Mouse (Mus musculus) WW6 (cell line): ENCODE measurements around the gene Slc35c1.

Source experiments
- DNase-seq: peaks from one replicate; pipeline ENCODE4 v3.0.0-alpha.2; 2013; ENCODE audit warnings: low read depth, low spot score

The Slc35c1 gene

DNA sequence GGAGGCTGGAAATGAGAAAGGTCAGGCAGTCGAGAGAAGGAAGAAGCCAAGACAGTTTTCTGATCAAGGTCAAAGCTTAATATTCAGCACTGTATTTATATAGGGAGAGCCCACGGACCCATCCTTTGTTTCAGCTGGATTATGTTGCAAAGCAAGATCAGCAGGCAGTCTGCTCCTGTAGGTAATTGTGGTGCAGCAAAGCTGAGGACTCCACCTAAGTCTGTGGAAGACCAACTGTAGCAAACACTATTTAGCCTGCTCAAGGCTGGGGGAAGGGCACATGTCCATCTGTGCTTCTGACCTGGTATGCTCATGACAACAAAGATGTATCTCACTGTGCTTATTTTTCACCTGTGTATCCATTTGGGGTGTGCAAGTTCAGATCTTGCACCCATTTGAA lies 15.4 kb upstream of the Slc35c1 start:
- DNase-seq: no peak

DNA sequence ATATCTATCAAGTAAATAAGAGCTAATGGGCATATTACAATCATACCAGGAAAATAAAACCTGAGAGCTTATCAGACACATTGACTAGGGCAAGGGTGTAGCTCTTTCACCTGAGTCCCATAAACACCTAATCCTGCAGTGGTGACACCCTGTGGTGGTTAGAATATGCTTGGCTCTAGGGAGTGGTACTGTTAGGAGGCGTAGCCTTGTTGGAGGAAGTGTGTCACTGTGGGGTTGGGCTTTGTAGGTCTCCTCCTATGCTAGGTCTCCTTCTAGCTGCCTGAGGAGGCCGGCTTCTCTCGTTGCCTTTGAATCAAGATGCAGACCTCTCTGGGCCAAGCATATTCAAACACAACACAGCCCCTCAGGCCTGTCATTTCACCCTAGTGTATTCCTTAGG lies 14.6 kb upstream of the Slc35c1 start:
- DNase-seq: no peak

DNA sequence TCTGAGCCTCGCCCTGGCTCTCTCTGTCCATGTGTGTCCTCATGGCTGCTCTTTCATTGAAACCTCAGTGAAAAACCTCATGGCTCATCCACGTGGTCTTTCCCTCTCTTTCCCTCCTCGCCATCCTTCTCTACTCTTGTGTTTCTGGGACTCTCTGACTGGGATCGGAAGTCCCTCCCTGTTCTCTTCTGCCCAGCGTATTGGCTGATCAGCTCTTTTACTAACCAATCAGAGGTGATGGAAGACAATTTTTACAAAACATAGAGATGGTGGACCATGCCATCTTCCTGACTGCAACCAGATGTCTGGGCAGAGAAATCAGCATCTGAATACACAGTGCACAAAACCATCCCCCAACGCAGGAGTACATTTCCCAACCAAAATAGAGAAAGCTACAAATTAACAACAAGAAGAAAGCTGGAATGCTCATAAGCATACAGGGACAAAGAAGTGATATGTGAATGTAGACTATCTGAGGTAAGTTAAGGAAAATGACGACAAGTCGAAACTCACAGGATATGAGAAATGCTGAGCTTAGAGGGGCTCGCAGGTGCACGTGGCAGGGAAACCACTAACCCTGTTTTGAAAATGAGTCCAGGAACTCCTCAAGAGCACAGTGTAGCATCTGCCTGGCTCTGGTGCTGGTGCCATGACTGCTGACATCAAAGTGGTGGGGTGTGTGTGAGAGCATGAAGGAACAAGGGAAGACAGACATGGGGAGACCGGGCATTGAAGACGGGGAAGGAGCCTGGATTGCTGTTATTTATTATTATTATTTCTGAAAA lies 11.7 kb upstream of the Slc35c1 start:
- DNase-seq: no peak

DNA sequence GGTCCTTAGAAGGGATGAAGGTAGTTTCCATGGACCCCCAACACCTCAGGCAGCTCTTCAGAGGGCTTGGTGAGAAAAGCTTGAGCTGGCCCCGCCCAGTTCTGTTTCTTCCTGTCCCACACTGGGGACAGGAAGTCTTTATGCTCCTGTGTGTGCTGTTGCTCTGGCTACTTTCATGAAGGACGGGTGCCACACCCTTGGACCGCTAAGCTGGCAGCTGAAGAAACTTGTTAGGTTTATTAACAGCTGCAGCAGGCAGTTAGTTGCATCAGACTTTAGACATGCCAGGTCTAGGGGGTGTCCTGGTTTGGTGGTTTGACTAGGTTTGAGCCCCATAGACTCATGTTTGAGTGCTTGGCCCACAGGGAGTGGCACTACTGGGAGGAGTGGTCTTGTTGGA lies 4.4 kb upstream of the Slc35c1 start:
- no peak for DNase-seq

DNA sequence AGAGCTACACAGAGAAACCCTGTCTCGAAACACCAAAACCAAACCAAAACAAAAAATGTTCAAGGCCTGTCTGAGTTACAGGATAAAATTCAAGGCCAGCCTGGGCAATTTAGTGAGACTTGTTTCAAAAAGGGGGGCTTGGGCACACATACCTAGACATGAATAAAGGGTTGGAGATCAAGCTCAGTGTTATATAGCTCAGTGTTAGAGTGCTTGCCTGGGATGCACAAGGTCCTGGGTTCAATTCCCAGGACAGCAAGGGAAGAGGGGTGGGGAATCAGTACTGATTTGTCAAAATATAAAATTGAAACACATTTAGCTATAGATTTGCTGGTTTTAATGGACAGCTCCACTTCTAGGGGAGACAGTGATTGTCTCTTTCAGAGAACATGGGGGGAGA lies 877 bp upstream of the Slc35c1 start:
- no peak for DNase-seq

DNA sequence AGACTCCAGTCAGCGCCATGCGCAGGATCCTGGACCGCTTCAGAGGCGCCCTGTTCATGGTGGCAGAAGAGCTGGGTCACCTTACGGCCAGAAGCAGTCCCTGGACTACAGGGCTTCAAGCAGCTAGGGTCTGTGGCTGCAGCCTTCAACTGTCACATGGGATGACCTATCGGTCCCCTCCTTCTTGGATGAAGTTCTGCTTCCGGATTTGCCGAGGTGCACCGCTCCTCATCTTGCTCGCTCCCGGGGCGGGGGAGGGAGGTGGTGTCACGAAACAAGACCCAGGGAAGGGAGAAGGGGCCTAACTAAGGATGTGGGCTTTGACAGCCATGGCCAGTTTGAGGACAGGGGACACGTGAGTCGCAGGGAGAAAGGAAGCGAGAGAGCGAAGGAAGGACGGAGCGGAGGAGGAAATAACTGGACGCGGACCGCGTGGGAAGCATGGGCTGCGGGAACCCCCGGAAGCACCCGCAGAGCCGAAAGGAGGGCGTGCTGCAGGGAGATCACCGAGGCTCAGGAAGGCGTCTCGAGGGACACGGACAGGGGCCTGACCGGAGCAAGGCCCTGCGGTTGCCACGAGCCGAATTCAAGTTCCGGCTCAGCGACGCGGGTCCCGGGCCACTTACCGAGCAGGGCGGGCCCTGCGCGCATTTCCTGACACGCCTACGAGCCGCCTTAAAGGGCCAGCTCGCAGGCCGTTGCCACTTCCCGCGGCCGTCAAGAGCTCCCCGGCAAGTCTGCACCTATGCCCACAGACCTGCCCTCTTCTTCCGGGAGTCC lies 1.0 kb downstream of the Slc35c1 start:
- DNase-seq: no peak

DNA sequence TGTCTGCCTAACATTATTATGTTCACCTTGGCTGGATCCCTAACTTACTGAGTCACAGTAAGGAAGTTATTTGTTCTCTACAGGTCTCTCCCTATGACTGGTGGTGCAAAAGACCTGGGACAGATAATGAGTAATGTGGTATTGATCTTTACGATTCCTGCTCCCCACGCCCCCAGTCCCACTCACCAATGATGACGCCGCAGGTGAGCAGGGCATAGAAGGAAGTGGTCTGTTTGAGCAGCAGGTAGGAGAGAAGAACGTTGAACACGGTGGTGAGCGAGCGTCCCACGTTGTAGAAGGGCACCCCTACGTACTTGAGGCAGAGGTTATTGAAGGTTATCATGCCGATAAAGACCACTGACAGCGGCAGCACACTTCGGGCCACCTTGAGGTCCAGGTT lies 1.9 kb downstream of the Slc35c1 start:
- no peak for DNase-seq

DNA sequence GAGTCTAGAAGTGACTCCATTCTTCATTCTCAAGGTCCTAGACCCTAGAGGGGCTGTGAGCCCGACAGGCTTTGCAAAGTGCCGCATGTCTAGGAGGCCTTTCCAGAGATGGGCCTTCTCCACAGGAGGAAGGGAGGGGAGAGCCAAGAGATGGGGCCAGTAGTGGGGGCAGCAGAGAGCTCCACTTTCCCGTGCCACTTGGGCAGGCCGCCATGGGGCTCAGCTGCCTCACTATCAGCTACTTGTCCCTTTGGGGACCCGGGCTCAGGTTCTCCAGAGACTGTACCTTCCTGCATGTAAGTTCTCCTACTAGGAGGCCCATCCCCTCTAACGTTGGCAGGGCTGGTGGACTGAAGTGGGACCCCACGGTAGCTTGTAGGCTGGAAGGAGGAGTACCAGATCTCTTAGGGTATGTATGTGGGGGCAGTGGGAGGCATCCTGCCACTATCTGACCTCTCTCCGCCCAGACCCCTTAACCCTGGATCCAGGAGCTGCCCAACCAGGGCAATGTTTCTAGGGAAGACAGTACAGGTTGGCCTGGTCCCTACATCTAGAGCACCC lies 3.3 kb downstream of the Slc35c1 start:
- no peak for DNase-seq

DNA sequence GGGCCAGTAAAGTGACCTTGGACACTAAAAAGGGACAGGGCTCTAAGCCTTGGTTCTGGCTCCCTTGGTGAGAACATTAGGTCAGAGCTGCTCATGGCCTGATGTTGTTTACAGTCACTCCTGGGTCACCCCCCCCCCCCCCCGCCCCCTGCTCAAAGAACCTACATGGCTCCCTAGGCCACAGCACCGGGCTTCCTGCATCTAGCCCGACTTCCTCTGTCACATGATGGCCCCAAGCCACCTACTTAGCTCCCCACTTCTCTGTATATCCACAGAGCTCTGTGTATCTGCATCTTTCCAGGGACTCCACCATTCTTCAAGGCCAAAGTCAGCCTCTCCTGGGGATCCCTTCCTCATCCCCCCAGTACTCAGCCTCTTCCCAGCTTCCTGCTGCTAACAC lies 4.6 kb downstream of the Slc35c1 start:
- DNase-seq: no peak

DNA sequence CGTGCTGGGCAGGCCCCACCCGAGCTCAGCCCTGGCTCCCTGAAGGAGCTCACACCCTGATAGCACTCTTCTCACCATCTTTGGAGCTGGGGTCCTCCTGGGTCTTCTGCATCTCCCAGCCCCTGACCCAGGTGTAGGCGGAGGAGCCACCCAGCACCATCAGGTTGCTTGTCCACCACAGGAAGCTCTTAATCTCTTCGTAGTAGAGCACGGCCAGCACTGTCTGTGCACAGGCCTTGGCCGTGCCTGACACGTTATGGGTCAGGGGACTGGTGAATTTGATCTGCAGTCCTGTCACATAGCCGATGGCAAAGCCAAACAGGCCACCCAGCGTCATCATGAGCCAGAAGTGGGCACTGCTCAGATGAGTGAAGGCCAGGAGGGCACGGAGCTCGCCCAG lies 6.2 kb downstream of the Slc35c1 start:
- no peak for DNase-seq

DNA sequence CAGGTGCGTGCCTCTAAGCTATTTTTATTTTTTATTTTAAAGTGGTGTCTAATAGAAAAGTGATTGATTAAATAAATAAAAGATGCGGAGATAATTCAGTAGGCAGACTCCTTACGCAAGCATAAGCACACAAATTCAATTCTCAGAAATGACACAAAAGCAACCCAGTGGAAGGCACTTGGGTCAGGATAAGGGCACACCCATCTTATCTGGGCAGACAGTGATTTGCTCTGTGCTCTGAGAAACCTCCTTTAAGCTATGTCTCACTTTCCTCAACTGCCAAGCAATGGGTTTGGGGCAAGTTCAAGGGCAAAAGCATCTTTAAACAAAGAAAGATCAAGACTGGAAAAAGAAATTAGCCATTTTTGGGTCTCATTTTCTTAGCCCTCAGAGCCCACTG lies 9.2 kb downstream of the Slc35c1 start:
- no peak for DNase-seq

DNA sequence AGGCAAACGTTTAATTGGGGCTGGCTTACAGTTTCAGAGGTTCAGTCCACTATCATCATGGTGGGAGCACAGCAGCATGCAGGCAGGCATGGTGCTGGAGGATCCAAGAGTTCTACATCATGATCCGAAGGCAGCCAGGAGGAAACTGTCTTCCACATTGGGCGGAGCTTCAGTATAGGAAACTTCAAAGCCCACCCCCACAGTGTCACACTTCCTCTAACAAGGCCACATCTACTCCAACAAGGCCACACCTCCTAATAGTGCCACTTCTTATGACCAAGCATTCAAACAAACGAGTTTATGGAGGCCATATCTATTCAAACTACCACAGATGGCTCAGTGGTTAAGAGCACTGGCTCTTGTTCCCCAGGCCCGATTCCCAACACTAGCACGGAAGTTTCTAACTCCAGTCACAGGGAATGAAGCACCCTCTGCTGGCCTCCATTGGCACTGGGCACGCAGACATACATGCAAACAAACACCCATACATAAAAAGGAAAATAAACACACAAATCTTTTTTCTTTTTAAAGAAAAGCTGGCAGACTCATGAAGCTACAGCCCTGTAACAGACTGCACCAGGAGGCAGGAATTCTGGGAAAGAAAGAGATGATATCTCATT lies 13.1 kb downstream of the Slc35c1 start:
- no peak for DNase-seq

DNA sequence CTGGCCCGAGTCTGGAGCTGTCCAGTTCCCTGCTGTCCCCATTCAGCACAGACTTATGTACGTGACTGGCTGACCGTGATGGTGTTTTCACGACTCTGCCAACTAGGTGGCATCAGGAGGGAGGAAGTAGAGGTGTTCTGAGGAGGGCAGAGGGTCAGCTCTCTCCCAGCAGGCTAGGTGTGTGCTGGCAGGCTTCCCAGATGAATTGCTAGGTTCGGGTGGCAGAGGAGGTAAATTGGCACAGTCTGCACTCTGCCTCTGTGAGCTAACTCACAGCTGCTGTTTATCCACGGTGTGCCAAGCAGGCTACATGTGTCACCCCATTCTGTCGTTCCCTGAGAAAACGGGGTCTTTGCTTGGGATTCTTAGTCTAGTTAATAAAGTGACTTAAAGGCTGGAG lies 13.7 kb downstream of the Slc35c1 start:
- no peak for DNase-seq

DNA sequence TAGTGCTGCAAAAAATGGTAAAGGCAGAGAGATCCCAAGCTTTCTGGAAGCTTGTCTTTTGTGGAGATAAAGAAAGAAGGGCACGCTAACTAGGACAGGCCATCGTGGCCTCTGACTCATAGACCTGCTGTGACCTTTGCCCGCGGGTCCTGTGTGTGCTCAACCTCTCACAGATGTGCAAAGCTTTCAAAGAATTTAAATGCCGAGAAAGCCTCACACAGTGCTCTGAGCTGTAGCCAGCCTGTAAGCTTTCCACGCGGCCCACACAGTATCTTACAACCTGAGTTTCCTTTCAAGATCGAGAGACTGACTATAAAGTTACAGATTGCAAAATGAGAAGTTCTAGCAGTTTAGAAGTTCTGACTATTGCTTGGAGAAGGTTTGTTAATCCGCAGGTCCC lies 14.4 kb downstream of the Slc35c1 start:
- DNase-seq: no peak

DNA sequence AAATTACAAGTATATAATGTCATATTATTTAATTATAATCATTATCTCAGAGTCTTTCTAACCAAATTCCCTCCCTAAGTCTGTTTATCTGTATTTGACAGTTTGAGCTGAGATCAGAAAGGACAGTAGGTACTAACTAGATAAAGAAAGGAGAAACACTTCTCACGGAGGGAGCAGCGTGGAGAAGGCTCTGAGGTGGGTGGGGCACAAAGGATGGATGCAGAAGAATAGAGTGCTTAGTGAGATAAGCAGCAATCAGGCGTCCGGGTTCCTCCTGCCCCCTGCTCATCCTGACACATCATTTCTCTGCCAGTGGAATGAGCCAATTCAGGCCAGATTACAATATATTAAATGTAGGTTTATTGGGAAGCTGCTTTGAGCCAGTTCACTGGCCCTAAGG lies 16.0 kb downstream of the Slc35c1 start:
- DNase-seq: no peak

DNA sequence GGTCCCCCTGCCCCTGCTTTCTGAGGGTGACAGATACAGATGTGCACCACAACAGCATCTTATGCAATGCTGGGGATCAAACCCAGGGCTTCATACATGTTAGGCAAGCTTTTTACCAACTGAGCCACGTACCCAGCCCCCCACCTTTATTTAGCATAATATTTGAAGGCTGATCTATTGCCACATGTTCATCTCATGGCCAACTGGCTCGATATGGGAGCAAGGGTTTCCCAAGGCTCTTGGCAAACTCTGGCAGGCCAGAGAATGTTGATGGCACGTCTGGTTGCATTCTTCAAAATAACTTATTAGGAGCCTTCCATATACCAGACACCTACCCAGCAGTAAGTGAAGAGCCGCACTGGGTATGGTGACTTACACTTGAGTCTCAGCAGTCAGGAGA lies 17.0 kb downstream of the Slc35c1 start:
- no peak for DNase-seq

DNA sequence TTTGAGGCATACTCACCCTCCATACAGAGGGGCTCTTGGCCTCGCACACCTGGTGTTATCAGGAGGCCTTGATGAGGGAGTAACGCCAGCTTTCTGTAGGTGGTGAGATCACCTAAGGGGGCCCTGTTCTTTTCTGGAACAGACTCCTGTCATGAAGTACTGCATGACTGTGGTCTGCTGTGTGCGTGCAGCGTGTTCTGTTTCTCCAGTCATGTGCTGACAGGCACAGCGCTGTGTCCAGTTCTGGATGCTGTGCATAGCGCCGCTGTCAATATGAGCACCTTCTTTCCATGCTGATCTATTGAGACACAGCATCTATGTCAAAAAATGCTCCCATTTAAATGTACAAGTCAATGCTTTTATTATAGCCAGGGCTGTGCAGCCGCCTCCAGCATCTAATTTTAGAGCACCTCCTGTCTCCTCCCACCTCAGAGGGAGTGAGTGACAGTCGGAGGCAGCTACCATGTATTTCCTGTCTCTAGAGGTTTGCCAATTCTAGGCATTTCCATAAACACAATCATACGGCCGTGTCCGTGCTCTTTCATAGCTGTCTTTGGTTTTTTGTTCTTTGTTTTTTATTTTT lies 17.8 kb downstream of the Slc35c1 start:
- no peak for DNase-seq

DNA sequence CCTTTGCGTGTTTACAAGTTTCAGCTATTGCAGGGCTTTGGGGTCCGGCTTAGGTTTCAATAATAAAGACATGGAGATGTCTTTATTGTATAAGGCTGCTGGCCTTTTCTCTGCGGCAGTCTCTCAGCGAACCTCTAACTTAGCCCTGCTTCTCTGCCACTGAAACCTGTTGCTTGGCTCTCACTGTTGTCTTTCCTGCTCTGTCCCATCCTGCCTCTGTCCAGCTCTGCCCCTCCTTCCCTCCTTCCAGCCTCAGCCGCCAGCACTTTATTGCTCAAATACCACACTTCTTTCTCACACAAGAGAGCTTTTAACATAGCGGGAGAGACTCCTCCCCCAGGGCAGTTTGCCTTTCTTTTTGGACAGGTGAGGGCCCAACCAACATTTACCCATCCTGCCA lies 19.9 kb downstream of the Slc35c1 start:
- DNase-seq: no peak

DNA sequence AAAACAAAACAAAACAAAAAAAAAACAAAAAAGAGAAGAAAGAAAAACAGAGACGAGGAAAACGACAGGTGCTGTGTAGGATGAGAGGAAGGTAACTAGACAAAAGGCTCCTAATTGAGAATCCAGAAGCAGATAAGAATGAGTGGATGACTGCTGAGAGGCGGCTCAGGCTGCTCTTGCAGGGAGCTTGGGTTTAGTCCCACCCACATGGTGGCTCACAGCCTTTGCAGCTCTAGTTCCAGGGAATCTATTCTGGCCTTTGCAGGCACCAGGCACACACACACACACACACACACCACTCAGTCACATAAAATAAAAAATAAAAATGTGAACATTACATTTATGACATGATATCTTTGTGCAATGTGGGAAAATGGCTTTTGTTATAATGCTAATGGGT lies 21.8 kb downstream of the Slc35c1 start:
- DNase-seq: no peak

DNA sequence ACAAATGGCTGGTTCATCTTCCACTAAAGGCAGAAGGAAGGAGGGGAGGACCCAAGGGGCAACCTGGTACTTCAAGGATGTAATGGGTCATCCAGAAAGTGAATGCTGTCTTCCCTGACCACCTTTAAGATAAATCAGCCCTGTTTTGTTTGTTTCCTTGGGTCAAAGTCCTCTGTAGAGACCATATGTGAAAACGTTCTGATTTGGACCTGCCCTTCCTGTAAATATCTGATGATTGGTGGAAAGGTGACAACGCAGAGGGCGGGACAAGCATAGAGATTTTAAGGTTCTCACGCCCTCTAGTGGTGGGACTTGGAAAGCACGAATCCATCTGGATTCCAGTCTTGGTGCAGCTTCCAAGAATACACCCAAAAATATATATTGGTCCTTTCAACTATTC lies 22.5 kb downstream of the Slc35c1 start:
- peak; percentile 70 for DNase-seq

DNA sequence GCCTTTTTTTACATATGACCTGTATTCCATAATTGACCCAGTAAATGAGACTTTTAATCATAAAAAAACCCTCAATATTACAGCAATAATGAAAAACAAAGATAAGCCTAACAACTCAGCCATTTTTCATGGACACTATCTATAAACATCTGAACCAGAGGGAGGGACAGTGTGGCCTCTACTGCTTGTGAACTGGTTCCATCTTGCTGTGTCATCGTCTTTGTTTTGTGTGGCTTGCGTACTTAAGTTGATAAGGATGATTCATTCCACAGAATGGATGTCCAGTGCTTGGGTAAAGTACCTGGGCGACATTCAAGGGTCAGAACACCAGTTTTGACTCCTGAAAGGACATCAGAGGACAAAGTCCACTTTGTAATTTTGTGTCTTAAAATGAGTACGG lies 23.0 kb downstream of the Slc35c1 start:
- DNase-seq: no peak

DNA sequence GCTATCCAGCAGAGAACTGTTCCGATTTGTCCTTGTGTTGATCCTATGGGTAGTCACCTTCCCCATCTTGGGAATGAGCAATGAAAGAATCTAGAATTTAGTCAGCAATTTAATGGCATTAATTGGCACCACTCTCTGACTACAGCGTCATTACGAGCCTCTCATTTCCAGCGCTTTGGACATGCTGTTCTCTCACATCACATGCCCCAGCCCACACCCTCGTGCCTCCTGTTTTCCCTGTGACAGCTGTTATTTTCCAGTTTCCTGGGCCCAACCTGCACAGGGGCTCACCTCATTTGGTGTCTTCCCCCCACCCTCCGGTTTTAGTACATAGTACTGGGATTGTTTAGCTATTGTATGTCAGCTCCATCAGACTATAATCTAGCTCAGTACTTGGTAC lies 25.3 kb downstream of the Slc35c1 start:
- DNase-seq: no peak
